Mouse (Mus musculus) lung, postnatal 0 days (tissue): ENCODE measurements around the gene Pitx2. TPM values are rescaled to one million over a fixed set of nuclear protein-coding genes. Genes with fewer than 3 reads are reported as not detected.
A peak's percentile ranks its signal among the peaks of the same experiment; 100 is the strongest.

Experiments used
- ATAC-seq: fragments of 200-750 bp; cut with Nextera tagmentation; 2 replicates; pipeline ENCODE4 v1.8.0; 2017; ENCODE audit warnings: moderate library complexity
- DNase-seq: peaks from one replicate; pipeline ENCODE4 v3.0.0-alpha.2; 2016; ENCODE audit warnings: low spot score
- H3K27ac ChIP-seq: fragments of 300-500 bp; sonication (generic); 2 replicates; pipeline ENCODE4 v1.5.1; 2014; ENCODE audit warnings: antibody characterized with exemption, mild to moderate bottlenecking, low read length, mixed read lengths
- H3K27me3 ChIP-seq: fragments of 300-500 bp; sonication (generic); replicated peaks from 2 replicates; pipeline ENCODE4 v1.6.1; 2014; ENCODE audit warnings: low read length, mixed read lengths; ENCODE audit not compliant: insufficient read depth
- H3K36me3 ChIP-seq: fragments of 300-500 bp; sonication (generic); 2 replicates; pipeline ENCODE4 v1.6.1; 2014; ENCODE audit warnings: low read length, mixed read lengths; ENCODE audit not compliant: insufficient read depth
- H3K4me1 ChIP-seq: fragments of 300-500 bp; sonication (generic); 2 replicates; pipeline ENCODE4 v1.6.1; 2014; ENCODE audit warnings: antibody characterized with exemption, low read depth, low read length, mixed read lengths; ENCODE audit not compliant: insufficient read depth
- H3K4me2 ChIP-seq: fragments of 300-500 bp; sonication (generic); replicated peaks from 2 replicates; pipeline ENCODE4 v1.6.1; 2014; ENCODE audit warnings: low read depth, mild to moderate bottlenecking, low read length, moderate library complexity, mixed read lengths
- H3K4me3 ChIP-seq: fragments of 300-500 bp; sonication (generic); 2 replicates; pipeline ENCODE4 v1.5.1; 2014; ENCODE audit warnings: low read depth, low read length
- H3K9ac ChIP-seq: fragments of 300-500 bp; sonication (generic); replicated peaks from 2 replicates; pipeline ENCODE4 v1.6.1; 2014; ENCODE audit warnings: low read depth, mild to moderate bottlenecking
- H3K9me3 ChIP-seq: fragments of 300-500 bp; sonication (generic); 2 replicates; pipeline ENCODE4 v1.6.1; 2016; ENCODE audit warnings: low read length, mixed read lengths
- CTCF ChIP-seq: IDR thresholded peaks from 2 replicates; pipeline ENCODE4 v1.5.1; 2016; ENCODE audit warnings: antibody characterized with exemption, mild to moderate bottlenecking
- EP300 ChIP-seq: IDR thresholded peaks from 2 replicates; pipeline ENCODE4 v1.6.1; 2016; ENCODE audit warnings: antibody characterized with exemption, mild to moderate bottlenecking, control low read depth
- WGBS: fragments of 180-500 bp; shearing (Covaris S2); extraction: QIAGEN DNeasy Blood & Tissue Kit; methylation state at CpG from one replicate; pipeline ENCODE4 v1.1.7; 2014; 5-methylcytosine and 5-hydroxymethylcytosine counted together
- polyA plus RNA-seq: library from polyadenylated mRNA; unstranded; fragments of >200 nt; fragmentation: Nextera tagmentation; extraction: Ambion mirVana; gene quantifications from 2 replicates; pipeline ENCODE4 v1.2.1, GENCODE M21; 2015

The Pitx2 gene
- polyA plus RNA-seq, 1 experiment from 2014 or later, result 1.5 TPM

DNA sequence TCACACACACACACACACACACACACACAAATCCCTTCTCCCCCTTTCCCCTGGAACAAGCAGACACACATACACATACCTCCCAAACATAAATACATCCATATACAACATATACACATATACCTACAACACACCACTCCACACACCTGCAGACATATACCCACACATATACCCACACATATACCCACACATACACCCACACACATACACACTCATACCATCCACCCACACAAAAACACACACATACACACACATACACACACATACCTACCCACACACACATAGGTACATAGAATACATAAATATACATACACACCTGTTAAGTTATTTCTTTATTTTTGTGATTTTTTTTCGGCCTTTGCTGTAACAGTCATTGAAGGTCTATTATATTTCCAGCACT is 38.3 kb downstream of the Pitx2 start:
- Histone ChIP-seq H3K36me3 (no peaks in the 10 kb centered on the region), H3K4me3 (no peak overlapping the region), H3K4me1 (no peaks in the 10 kb centered on the region), H3K27me3 (no peaks in the 10 kb centered on the region), H3K9me3 (no peaks in the 10 kb centered on the region), H3K9ac (no peak overlapping the region), H3K27ac (no peak overlapping the region), H3K4me2 (no peak overlapping the region)
- TF ChIP-seq EP300 (no peak), CTCF (no peak)
- no peak for ATAC-seq
- WGBS, result 75% methylated on average over 1 of the region's 1 CpGs
- DNase-seq, result no peak

DNA sequence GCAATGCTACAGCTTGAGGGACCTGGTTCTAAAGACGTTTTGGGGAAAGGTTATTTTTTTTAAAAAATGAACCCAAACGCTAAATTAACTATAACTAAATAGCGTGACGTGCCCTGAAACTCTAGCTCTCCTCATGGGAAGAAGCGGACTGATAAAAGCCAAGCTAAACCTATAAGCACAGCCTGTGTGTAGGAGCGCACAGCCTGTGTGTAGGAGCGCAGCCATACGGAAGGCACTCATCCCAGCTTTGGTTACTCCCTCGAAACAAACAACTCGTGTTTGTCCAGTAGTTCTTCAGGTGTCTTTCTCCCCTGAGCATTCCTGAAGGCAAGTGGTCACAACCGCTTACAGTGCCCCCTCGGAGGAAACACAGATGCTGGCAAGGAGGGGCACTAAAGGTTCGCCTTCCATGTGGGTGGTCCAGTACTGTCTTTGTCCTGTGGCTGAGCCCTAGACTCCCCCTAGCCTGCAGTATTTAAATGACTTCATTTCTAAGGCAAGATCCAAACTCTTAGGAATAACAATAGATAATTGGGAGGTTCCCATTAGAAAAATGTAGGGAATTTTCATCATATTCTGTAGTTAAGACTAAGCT is 39.1 kb downstream of the Pitx2 start:
- DNase-seq (no peak), ATAC-seq (no peak)
- Histone ChIP-seq H3K4me3 (no peak overlapping the region), H3K27ac (no peak overlapping the region), H3K27me3 (no peaks in the 10 kb centered on the region), H3K4me2 (no peak overlapping the region), H3K36me3 (no peaks in the 10 kb centered on the region), H3K4me1 (no peaks in the 10 kb centered on the region), H3K9ac (no peak overlapping the region), H3K9me3 (no peaks in the 10 kb centered on the region)
- WGBS, result 26% methylated on average over 13 of the region's 13 CpGs
- TF ChIP-seq EP300 (no peak), CTCF (no peak)

- Histone ChIP-seq H3K36me3 (no peaks in the 10 kb centered on the region), H3K27ac (no peak overlapping the region), H3K27me3 (no peaks in the 10 kb centered on the region), H3K9ac (no peak overlapping the region), H3K4me1 (no peaks in the 10 kb centered on the region), H3K4me3 (no peak overlapping the region), H3K9me3 (no peaks in the 10 kb centered on the region), H3K4me2 (no peak overlapping the region)
- no peak for TF ChIP-seq EP300
- TF ChIP-seq CTCF, result no peak
- DNase-seq (no peak), ATAC-seq (no peak)
- whole genome bisulfite sequencing, result 78% methylated on average over 9 of the region's 9 CpGs
Measured at GRCm38 (mm10) chr3:129250997-129251396, 51.3 kb downstream of the Pitx2 start.

DNA sequence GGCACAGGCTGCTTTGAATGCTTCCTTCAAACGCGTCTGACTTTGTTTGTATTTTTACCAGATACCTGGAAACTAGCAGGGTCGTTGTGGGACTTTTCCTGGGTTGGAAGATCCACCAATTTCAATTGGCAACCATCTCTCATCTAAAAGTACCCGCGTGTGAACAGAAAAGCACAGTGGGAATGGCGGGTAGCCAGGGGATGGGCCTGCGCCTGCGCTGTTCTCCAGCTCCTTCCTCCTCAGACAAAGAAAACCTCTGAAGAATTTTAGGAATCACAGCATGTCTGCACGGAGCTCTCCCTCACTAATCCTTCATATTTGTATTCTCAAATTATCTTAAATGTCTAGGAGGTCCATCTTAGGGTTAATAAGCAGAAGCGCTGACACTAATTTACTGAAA is 54.6 kb downstream of the Pitx2 start:
- WGBS, result 46% methylated on average over 10 of the region's 10 CpGs
- Histone ChIP-seq H3K27me3 (no peaks in the 10 kb centered on the region), H3K4me1 (no peaks in the 10 kb centered on the region), H3K27ac (no peak overlapping the region), H3K4me3 (no peak overlapping the region), H3K9me3 (no peaks in the 10 kb centered on the region), H3K4me2 (no peak overlapping the region), H3K36me3 (no peaks in the 10 kb centered on the region), H3K9ac (no peak overlapping the region)
- no peak for TF ChIP-seq EP300
- no peak for TF ChIP-seq CTCF
- DNase-seq (no peak), ATAC-seq (no peak)

- Histone ChIP-seq H3K9ac (no peak overlapping the region), H3K4me3 (no peak overlapping the region)
- DNase-seq, result no peak
Measured at GRCm38 (mm10) chr3:129256283-129256682, 56.6 kb downstream of the Pitx2 start.

GRCm38 (mm10) chr3:129256766-129257165 is 57.1 kb downstream of the Pitx2 start:
- Histone ChIP-seq H3K27me3 (no peaks in the 10 kb centered on the region), H3K4me2 (no peak overlapping the region), H3K4me1 (no peaks in the 10 kb centered on the region), H3K36me3 (no peaks in the 10 kb centered on the region), H3K27ac (no peak overlapping the region), H3K9ac (no peak overlapping the region), H3K9me3 (no peaks in the 10 kb centered on the region), H3K4me3 (no peak overlapping the region)
- WGBS, result 65% methylated on average over 8 of the region's 8 CpGs
- TF ChIP-seq CTCF, result peak; percentile 63
- TF ChIP-seq EP300, result no peak
- no peak for ATAC-seq
- peak; percentile 57 for DNase-seq

More at GRCm38 (mm10) chr3:129256283-129256682, 56.6 kb downstream of the Pitx2 start:
- Histone ChIP-seq H3K27ac (no peak overlapping the region), H3K9me3 (no peaks in the 10 kb centered on the region), H3K4me2 (no peak overlapping the region), H3K4me1 (no peaks in the 10 kb centered on the region), H3K27me3 (no peaks in the 10 kb centered on the region), H3K36me3 (no peaks in the 10 kb centered on the region)
- ATAC-seq, result no peak
- 59% methylated on average over 19 of the region's 19 CpGs for WGBS
- no peak for TF ChIP-seq CTCF
- TF ChIP-seq EP300, result no peak

DNA sequence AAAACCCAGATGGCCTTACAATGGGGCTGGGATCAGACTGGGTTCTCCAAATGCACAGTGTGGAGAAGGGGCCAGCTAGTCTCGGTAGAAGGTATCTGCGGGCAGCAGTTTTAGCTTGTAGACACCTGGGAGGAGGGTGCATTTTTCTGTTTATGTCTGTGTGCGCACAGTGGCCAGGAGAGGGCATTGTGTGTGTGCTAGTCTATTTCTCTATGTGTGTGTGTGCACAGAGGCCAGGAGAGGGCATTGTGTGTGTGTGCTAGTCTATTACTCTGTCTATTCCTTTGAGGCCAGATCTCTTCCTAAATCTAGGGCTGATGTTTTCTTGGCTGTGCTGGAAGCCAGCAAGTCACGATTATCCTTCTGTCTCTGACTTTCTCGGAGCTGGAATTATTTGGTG is 58.8 kb downstream of the Pitx2 start:
- WGBS, result 73% methylated on average over 5 of the region's 5 CpGs
- Histone ChIP-seq H3K4me3 (no peak overlapping the region), H3K36me3 (no peaks in the 10 kb centered on the region), H3K27ac (no peak overlapping the region), H3K9me3 (no peaks in the 10 kb centered on the region), H3K9ac (no peak overlapping the region), H3K27me3 (no peaks in the 10 kb centered on the region), H3K4me2 (no peak overlapping the region), H3K4me1 (no peaks in the 10 kb centered on the region)
- TF ChIP-seq CTCF (peak; percentile 21; the same call in 1 of the 2 replicates), EP300 (no peak)
- ATAC-seq (no peak), DNase-seq (no peak)

Other genes starting within 250 kb of the Pitx2 start
- 106 and 118 TPM in 2 replicates for gene Enpep, start 132.8 kb downstream of the Pitx2 start, polyA plus RNA-seq